In the genomic region with DNA sequence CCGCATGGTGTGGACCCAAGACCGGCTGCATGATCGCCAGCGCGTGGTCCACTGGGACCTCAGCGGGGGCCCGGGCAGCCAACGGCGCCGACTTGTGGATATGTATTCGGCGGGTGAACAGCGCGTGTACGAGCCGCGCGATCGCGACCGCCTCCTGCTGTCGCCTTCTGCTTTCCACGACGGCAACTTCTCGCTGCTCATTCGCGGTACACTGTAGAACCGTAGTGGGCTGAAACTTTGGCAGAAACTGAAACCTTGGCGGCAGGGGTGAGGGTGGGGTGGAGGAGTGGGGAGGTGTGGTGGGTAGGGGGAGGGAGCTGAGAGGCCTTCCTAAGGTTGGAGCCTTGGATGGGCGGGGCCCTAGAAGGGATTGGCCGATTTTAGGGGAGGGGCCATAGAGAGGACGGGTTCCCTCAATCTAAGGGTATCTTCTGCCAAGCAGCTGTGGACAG, we compare ENCODE assay signal across 8 mouse cellular contexts. TPM values are rescaled to one million over a fixed set of nuclear protein-coding genes. Genes with fewer than 3 reads are reported as not detected.
DNase-seq lines count a peak whose midpoint lies in the region; ATAC-seq lines count a peak whose summit lies in the region.

No protein-coding gene starts in this region.

- intact Hi-C loops in gastrocnemius, postnatal 14 days (cut with DNase I; ENCODE audit: low total_unique reads) = no loop called here

- peak overlapping the region; percentile 60 for H3K4me3 ChIP-seq in liver, embryonic 15.5 days (replicated peaks)

- no peak overlapping the region for H3K27ac ChIP-seq in liver, embryonic 15.5 days (replicated peaks)

- under 1% methylated on average over 32 of the region's 32 CpGs for WGBS in liver, embryonic 15.5 days (ENCODE audit: insufficient replicate concordance)

- DNase-seq in layer of hippocampus, postnatal 10 days (ENCODE audit: low spot score in 2 of 2) = peak; percentile 48 to 53
- no peak for DNase-seq in layer of hippocampus, postnatal 14 days (ENCODE audit: low spot score in 2 of 2)
- peak; percentile 54 to 55 for DNase-seq in cerebellum, postnatal 10 days
- peak; percentile 72 for DNase-seq in gastrocnemius, postnatal 14 days
- DNase-seq in natural killer cell, adult 2 months (ENCODE audit: low spot score in 2 of 2) = peak; percentile 61 to 77
- peak; percentile 78 for DNase-seq in thymus, postnatal 14 days

- peak overlapping the region; percentile 57 for H3K9ac ChIP-seq in liver, embryonic 15.5 days

- no peaks in the 10 kb centered on the region for H3K9me3 ChIP-seq in liver, embryonic 15.5 days (replicated peaks)

- H3K36me3 ChIP-seq in liver, embryonic 15.5 days (replicated peaks) = no peaks in the 10 kb centered on the region

- peak overlapping the region; percentile 87 for H3K4me2 ChIP-seq in liver, embryonic 15.5 days

- H3K4me1 ChIP-seq in liver, embryonic 15.5 days (replicated peaks) = peaks cover 37% of the 10 kb centered on the region

- H3K27me3 ChIP-seq in liver, embryonic 15.5 days = peaks cover 40% of the 10 kb centered on the region

- peak; percentile 90 for ATAC-seq in inflammation-experienced regulatory T-cells, adult 6 months
- peak; percentile 68 for ATAC-seq in liver, embryonic 15.5 days (ENCODE audit: insufficient read depth)

RNA-seq across cellular contexts. Expression of a gene that starts 1.5 kb away (rescaled TPM):
- total RNA-seq in layer of hippocampus, postnatal 10 days (2021) = 10 to 100 TPM; 14.1 to 16.0 TPM
- 10 to 100 TPM; 10.0 to 12.7 TPM for total RNA-seq in layer of hippocampus, postnatal 14 days (2021)
- total RNA-seq in gastrocnemius, postnatal 14 days (2021) = 10 to 100 TPM; 75.4 to 79.4 TPM
- polyA plus RNA-seq in inflammation-experienced regulatory T-cells, adult 6 months (2017; shearing (Covaris generic)) = 10 to 100 TPM in 2 of 3 experiments, under 1 TPM in 1; 0.69 to 18.3 (median 16.4) TPM
- polyA plus RNA-seq in liver, embryonic 15.5 days (2015; fragmentation: Nextera tagmentation; extraction: Ambion mirVana) = 7.7 and 9.9 TPM in 2 replicates

RNA-seq across cellular contexts. Expression of a gene that starts 6.2 kb away (rescaled TPM):
- total RNA-seq in layer of hippocampus, postnatal 10 days (2021) = 10 to 100 TPM; 69.5 to 82.8 TPM
- 10 to 100 TPM; 72.9 to 75.8 TPM for total RNA-seq in layer of hippocampus, postnatal 14 days (2021)
- total RNA-seq in gastrocnemius, postnatal 14 days (2021) = 10 to 100 TPM; 88.6 to 89.4 TPM
- polyA plus RNA-seq in inflammation-experienced regulatory T-cells, adult 6 months (2017; shearing (Covaris generic)) = 1 to 10 TPM; 2.0 to 3.8 (median 3.5) TPM
- polyA plus RNA-seq in liver, embryonic 15.5 days (2015; fragmentation: Nextera tagmentation; extraction: Ambion mirVana) = 5.0 and 6.9 TPM in 2 replicates

RNA-seq across cellular contexts. Expression of a gene that starts 10.0 kb away (rescaled TPM):
- total RNA-seq in layer of hippocampus, postnatal 10 days (2021) = 10 to 100 TPM; 66.7 to 77.0 TPM
- 10 to 100 TPM; 83.3 to 83.7 TPM for total RNA-seq in layer of hippocampus, postnatal 14 days (2021)
- total RNA-seq in gastrocnemius, postnatal 14 days (2021) = 10 to 100 TPM; 78.8 to 80.8 TPM
- 100 to 1,000 TPM; 206 to 219 (median 211) TPM for polyA plus RNA-seq in inflammation-experienced regulatory T-cells, adult 6 months (2017; shearing (Covaris generic))
- polyA plus RNA-seq in liver, embryonic 15.5 days (2015; fragmentation: Nextera tagmentation; extraction: Ambion mirVana) = 94.0 and 108 TPM in 2 replicates

RNA-seq across cellular contexts. Expression of a gene that starts 22.1 kb away (rescaled TPM):
- total RNA-seq in layer of hippocampus, postnatal 10 days (2021) = under 1 TPM; 0.27 to 0.30 TPM
- under 1 TPM; 0.25 to 0.29 TPM for total RNA-seq in layer of hippocampus, postnatal 14 days (2021)
- under 1 TPM; 0.10 to 0.13 TPM for total RNA-seq in gastrocnemius, postnatal 14 days (2021)
- polyA plus RNA-seq in inflammation-experienced regulatory T-cells, adult 6 months (2017; shearing (Covaris generic)) = under 1 TPM; 0.16 to 0.40 (median 0.30) TPM
- polyA plus RNA-seq in liver, embryonic 15.5 days (2015; fragmentation: Nextera tagmentation; extraction: Ambion mirVana) = 0.08 and 0.15 TPM in 2 replicates

RNA-seq across cellular contexts. Expression of a gene that starts 28.2 kb away (rescaled TPM):
- total RNA-seq in layer of hippocampus, postnatal 10 days (2021) = 10 to 100 TPM; 28.1 to 32.2 TPM
- total RNA-seq in layer of hippocampus, postnatal 14 days (2021) = 10 to 100 TPM; 29.5 to 31.2 TPM
- 10 to 100 TPM; 16.5 to 17.0 TPM for total RNA-seq in gastrocnemius, postnatal 14 days (2021)
- 10 to 100 TPM; 14.2 to 19.2 (median 19.1) TPM for polyA plus RNA-seq in inflammation-experienced regulatory T-cells, adult 6 months (2017; shearing (Covaris generic))
- polyA plus RNA-seq in liver, embryonic 15.5 days (2015; fragmentation: Nextera tagmentation; extraction: Ambion mirVana) = 7.5 and 8.9 TPM in 2 replicates

Comparison
In these comparisons a context has a peak if more than half of its experiments do, and no peak if none do; other contexts are left out.
1. DNase-seq: peak in layer of hippocampus, postnatal 10 days (2 of 2), cerebellum, postnatal 10 days (2 of 2), gastrocnemius, postnatal 14 days (single experiment), natural killer cell, adult 2 months (2 of 2) and thymus, postnatal 14 days (single experiment); none in layer of hippocampus, postnatal 14 days (0 of 2).
2. RNA of a gene that starts 1.5 kb away (total RNA-seq): 75.4 to 79.4 TPM in gastrocnemius, postnatal 14 days; 14.1 to 16.0 TPM in layer of hippocampus, postnatal 10 days and 10.0 to 12.7 TPM in layer of hippocampus, postnatal 14 days; every median in the first group is over 4 times any median in the second.